Mouse (Mus musculus) midbrain, embryonic 11.5 days (tissue): ENCODE data around the gene Dapp1. TPM values are rescaled to one million over a fixed set of nuclear protein-coding genes. Genes with fewer than 3 reads are reported as not detected.
A peak's percentile ranks its signal among the peaks of the same experiment; 100 is the strongest.

Source experiments
- ATAC-seq: fragments of 200-750 bp; cut with Nextera tagmentation; 2 replicates; pipeline ENCODE4 v1.8.0; 2017; ENCODE audit warnings: moderate TSS enrichment, moderate library complexity; ENCODE audit not compliant: low FRiP score
- DNase-seq: peaks from one replicate; pipeline ENCODE4 v3.0.0; 2015; ENCODE audit warnings: low spot score; ENCODE audit errors: missing footprints
- H3K27ac ChIP-seq: fragments of 300-500 bp; sonication (generic); 2 replicates; pipeline ENCODE4 v1.5.1; 2014; ENCODE audit warnings: low read depth, low read length
- H3K27me3 ChIP-seq: fragments of 300-500 bp; sonication (generic); 2 replicates; pipeline ENCODE4 v1.6.1; 2014; ENCODE audit warnings: mild to moderate bottlenecking, low read length, moderate library complexity, mixed read lengths; ENCODE audit not compliant: control insufficient read depth, insufficient read depth
- H3K36me3 ChIP-seq: fragments of 300-500 bp; sonication (generic); 2 replicates; pipeline ENCODE4 v1.6.1; 2014; ENCODE audit warnings: mild to moderate bottlenecking, low read length, moderate library complexity, mixed read lengths; ENCODE audit not compliant: control insufficient read depth, insufficient read depth
- H3K4me1 ChIP-seq: fragments of 300-500 bp; sonication (generic); 2 replicates; pipeline ENCODE4 v1.6.1; 2014; ENCODE audit warnings: low read length; ENCODE audit not compliant: control insufficient read depth, insufficient read depth
- H3K4me2 ChIP-seq: fragments of 300-500 bp; sonication (generic); 2 replicates; pipeline ENCODE4 v1.6.1; 2014; ENCODE audit warnings: mild to moderate bottlenecking, moderate library complexity
- H3K4me3 ChIP-seq: fragments of 300-500 bp; sonication (generic); 2 replicates; pipeline ENCODE4 v1.5.1; 2014; ENCODE audit warnings: low read depth, low read length
- H3K9ac ChIP-seq: fragments of 300-500 bp; sonication (generic); 2 replicates; pipeline ENCODE4 v1.6.1; 2014; ENCODE audit warnings: low read length
- H3K9me3 ChIP-seq: fragments of 300-500 bp; sonication (generic); 2 replicates; pipeline ENCODE4 v1.6.1; 2016; ENCODE audit warnings: low read length; ENCODE audit not compliant: control insufficient read depth
- WGBS: fragments of 180-500 bp; shearing (Covaris S2); extraction: QIAGEN DNeasy Blood & Tissue Kit; methylation state at CpG from one replicate; pipeline ENCODE4 v1.1.7; 2014; 5-methylcytosine and 5-hydroxymethylcytosine counted together
- polyA plus RNA-seq: library from polyadenylated mRNA; unstranded; fragments of >200 nt; fragmentation: Nextera tagmentation; extraction: Ambion mirVana; gene quantifications from 2 replicates; pipeline ENCODE4 v1.2.1, GENCODE M21; 2014

Gene Dapp1
- polyA plus RNA-seq, 1 experiment from 2014 or later = 3.4 TPM

GRCm38 (mm10) chr3:138012351-138012750 is 31.0 kb upstream of the Dapp1 start:
- H3K9me3 ChIP-seq = no peaks in the 10 kb centered on the region
- no peak overlapping the region for H3K9ac ChIP-seq
- H3K36me3 ChIP-seq = no peaks in the 10 kb centered on the region
- ATAC-seq (no peak), DNase-seq (peak; percentile 72)
- no peak overlapping the region for H3K4me3 ChIP-seq
- no peak overlapping the region for H3K4me2 ChIP-seq
- WGBS = 59% methylated on average over 4 of the region's 4 CpGs
- no peak overlapping the region for H3K27ac ChIP-seq
- no peaks in the 10 kb centered on the region for H3K27me3 ChIP-seq
- H3K4me1 ChIP-seq = no peaks in the 10 kb centered on the region

- no peak overlapping the region for H3K9ac ChIP-seq
- peak; percentile 19 for DNase-seq
- H3K27ac ChIP-seq = no peak overlapping the region
- no peak overlapping the region for H3K4me3 ChIP-seq
- H3K27me3 ChIP-seq = no peaks in the 10 kb centered on the region
- H3K4me1 ChIP-seq = no peaks in the 10 kb centered on the region
- ATAC-seq = no peak
- H3K4me2 ChIP-seq = no peak overlapping the region
- 0 out of 2 replicates have a peak, but pooled peaks cover 3% of the 10 kb centered on the region for H3K9me3 ChIP-seq
- H3K36me3 ChIP-seq = no peaks in the 10 kb centered on the region
- whole genome bisulfite sequencing = 84% methylated on average over 6 of the region's 6 CpGs
Measured at GRCm38 (mm10) chr3:138008152-138008551, 26.8 kb upstream of the Dapp1 start.

- DNase-seq (peak; percentile 76), ATAC-seq (no peak)
- Histone ChIP-seq H3K36me3 (no peaks in the 10 kb centered on the region), H3K27me3 (no peaks in the 10 kb centered on the region), H3K9ac (no peak overlapping the region), H3K4me1 (no peaks in the 10 kb centered on the region), H3K9me3 (0 out of 2 replicates have a peak, but pooled peaks cover 3% of the 10 kb centered on the region), H3K4me3 (no peak overlapping the region), H3K4me2 (no peak overlapping the region), H3K27ac (no peak overlapping the region)
- 83% methylated on average over 3 of the region's 3 CpGs for WGBS
Measured at GRCm38 (mm10) chr3:138006896-138007295, 25.6 kb upstream of the Dapp1 start.

GRCm38 (mm10) chr3:138003264-138003663 is 21.9 kb upstream of the Dapp1 start:
- Histone ChIP-seq H3K4me3 (no peak overlapping the region), H3K27me3 (no peaks in the 10 kb centered on the region), H3K27ac (no peak overlapping the region), H3K9ac (no peak overlapping the region), H3K4me2 (no peak overlapping the region), H3K9me3 (0 out of 2 replicates have a peak, but pooled peaks cover 3% of the 10 kb centered on the region), H3K36me3 (no peaks in the 10 kb centered on the region), H3K4me1 (no peaks in the 10 kb centered on the region)
- WGBS = 88% methylated on average over 7 of the region's 7 CpGs
- ATAC-seq (no peak), DNase-seq (no peak)

GRCm38 (mm10) chr3:138002545-138002944 is 21.2 kb upstream of the Dapp1 start:
- WGBS = 84% methylated on average over 6 of the region's 6 CpGs
- H3K4me2 ChIP-seq = no peak overlapping the region
- ATAC-seq = no peak
- 0 out of 2 replicates have a peak, but pooled peaks cover 3% of the 10 kb centered on the region for H3K9me3 ChIP-seq
- no peak overlapping the region for H3K4me3 ChIP-seq
- no peak overlapping the region for H3K9ac ChIP-seq
- H3K27ac ChIP-seq = no peak overlapping the region
- H3K36me3 ChIP-seq = no peaks in the 10 kb centered on the region
- no peaks in the 10 kb centered on the region for H3K4me1 ChIP-seq
- H3K27me3 ChIP-seq = no peaks in the 10 kb centered on the region
- DNase-seq = no peak

- no peak overlapping the region for H3K27ac ChIP-seq
- ATAC-seq = no peak
- H3K27me3 ChIP-seq = no peaks in the 10 kb centered on the region
- H3K4me2 ChIP-seq = no peak overlapping the region
- 0 out of 2 replicates have a peak, but pooled peaks cover 3% of the 10 kb centered on the region for H3K9me3 ChIP-seq
- no peak overlapping the region for H3K9ac ChIP-seq
- no peaks in the 10 kb centered on the region for H3K36me3 ChIP-seq
- WGBS = 80% methylated on average over 4 of the region's 4 CpGs
- no peak overlapping the region for H3K4me3 ChIP-seq
- H3K4me1 ChIP-seq = no peaks in the 10 kb centered on the region
- DNase-seq = peak; percentile 26
Measured at GRCm38 (mm10) chr3:138001865-138002264, 20.5 kb upstream of the Dapp1 start.

- DNase-seq (no peak), ATAC-seq (no peak)
- no peak overlapping the region for H3K4me3 ChIP-seq
- H3K27ac ChIP-seq = no peak overlapping the region
- H3K36me3 ChIP-seq = no peaks in the 10 kb centered on the region
- no peaks in the 10 kb centered on the region for H3K27me3 ChIP-seq
- 0 out of 2 replicates have a peak, but pooled peaks cover 3% of the 10 kb centered on the region for H3K9me3 ChIP-seq
- H3K9ac ChIP-seq = no peak overlapping the region
- H3K4me2 ChIP-seq = no peak overlapping the region
- 83% methylated on average over 4 of the region's 4 CpGs for WGBS
- no peaks in the 10 kb centered on the region for H3K4me1 ChIP-seq
Measured at GRCm38 (mm10) chr3:138000724-138001069, 19.4 kb upstream of the Dapp1 start.

GRCm38 (mm10) chr3:138000062-138000723 is 18.8 kb upstream of the Dapp1 start:
- Histone ChIP-seq H3K9ac (no peak overlapping the region), H3K4me3 (no peak overlapping the region), H3K4me1 (no peaks in the 10 kb centered on the region), H3K27ac (no peak overlapping the region), H3K36me3 (no peaks in the 10 kb centered on the region), H3K9me3 (0 out of 2 replicates have a peak, but pooled peaks cover 2% of the 10 kb centered on the region), H3K4me2 (no peak overlapping the region), H3K27me3 (no peaks in the 10 kb centered on the region)
- WGBS = 94% methylated on average over 8 of the region's 8 CpGs
- ATAC-seq (no peak), DNase-seq (peak; percentile 53)

- ATAC-seq = no peak
- no peaks in the 10 kb centered on the region for H3K9me3 ChIP-seq
- H3K4me2 ChIP-seq = no peak overlapping the region
- no peaks in the 10 kb centered on the region for H3K36me3 ChIP-seq
- H3K27me3 ChIP-seq = no peaks in the 10 kb centered on the region
- H3K4me1 ChIP-seq = no peaks in the 10 kb centered on the region
- no peak overlapping the region for H3K27ac ChIP-seq
- no peak overlapping the region for H3K9ac ChIP-seq
- peak; percentile 80 for DNase-seq
- WGBS = 63% methylated on average over 9 of the region's 9 CpGs
- H3K4me3 ChIP-seq = no peak overlapping the region
Measured at GRCm38 (mm10) chr3:137999224-137999790, 18.0 kb upstream of the Dapp1 start.
